ENCODE assay signal across 8 mouse cellular contexts in the genomic region with DNA sequence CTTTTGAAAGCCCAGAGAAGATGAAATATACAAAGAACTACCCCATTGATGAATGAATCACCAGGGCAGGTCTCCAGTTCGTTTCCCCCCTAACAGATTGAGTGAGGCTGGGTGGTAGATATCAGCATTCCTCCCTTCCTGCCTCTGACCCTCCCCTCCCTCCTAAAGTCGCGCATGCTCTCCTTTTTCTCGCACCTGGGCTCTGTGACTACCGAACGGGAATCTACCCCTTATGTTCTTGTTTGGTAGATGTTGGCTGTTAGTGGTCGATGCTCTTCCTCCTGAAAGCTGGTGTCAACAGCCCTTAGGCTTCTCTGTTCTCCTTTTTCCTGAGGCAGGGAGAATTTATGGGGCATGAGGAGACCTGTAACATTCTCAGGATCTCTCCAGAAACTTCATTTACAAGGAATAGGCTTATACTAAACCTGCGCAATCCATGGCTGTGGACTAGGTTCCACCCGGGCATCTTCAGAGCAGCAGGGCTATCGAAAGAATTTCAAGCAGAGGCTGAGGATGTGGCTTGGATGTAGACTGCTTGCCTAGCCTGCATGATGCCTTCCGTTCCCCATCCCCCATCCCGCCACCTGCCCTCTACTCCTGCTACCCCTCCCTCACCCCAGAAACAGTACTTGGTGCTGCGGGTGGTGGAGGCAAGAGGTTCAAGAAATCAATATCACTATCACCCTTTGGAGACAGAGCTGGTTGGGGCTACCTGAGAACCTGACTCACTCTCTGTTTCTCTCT. TPM values are rescaled to one million over a fixed set of nuclear protein-coding genes. Genes with fewer than 3 reads are reported as not detected.
A peak's percentile ranks its signal among the peaks of the same experiment; 100 is the strongest.
DNase-seq lines count a peak whose midpoint lies in the region; ATAC-seq and TF ChIP-seq lines count a peak whose summit lies in the region.

No protein-coding gene starts in this region.

- H3K9ac ChIP-seq in heart, embryonic 13.5 days: no peak overlapping the region
- H3K9ac ChIP-seq in midbrain, embryonic 15.5 days: no peak overlapping the region

- H3K4me2 ChIP-seq in heart, embryonic 13.5 days: peak overlapping the region; percentile 60
- H3K4me2 ChIP-seq in midbrain, embryonic 15.5 days: peak overlapping the region; percentile 42

- H3K9me3 ChIP-seq in heart, embryonic 13.5 days: no peaks in the 10 kb centered on the region
- H3K9me3 ChIP-seq in midbrain, embryonic 15.5 days: no peaks in the 10 kb centered on the region

- 16% methylated on average over 13 of the region's 13 CpGs for WGBS in heart, embryonic 13.5 days
- 30% methylated on average over 13 of the region's 13 CpGs for WGBS in midbrain, embryonic 15.5 days

- DNase-seq in heart, postnatal 14 days: no peak
- peak; percentile 90 for DNase-seq in CD4-positive, CD25-positive, alpha-beta regulatory T cell, adult 2 months (ENCODE audit: low read depth, low spot score)
- peak; percentile 48 for DNase-seq in brain, embryonic 14.5 days (ENCODE audit: low read depth)
- DNase-seq in adrenal gland, postnatal 14 days: no peak
- DNase-seq in frontal cortex, postnatal 10 days (ENCODE audit: low spot score in 2 of 2): no peak
- no peak for DNase-seq in spleen, postnatal 14 days (ENCODE audit: low spot score in 2 of 2)

- H3K4me3 ChIP-seq in heart, embryonic 13.5 days: no peak overlapping the region
- H3K4me3 ChIP-seq in midbrain, embryonic 15.5 days: no peak overlapping the region

- intact Hi-C loops in heart, postnatal 14 days (cut with DNase I): no loop called here

- no peak overlapping the region for H3K27ac ChIP-seq in heart, embryonic 13.5 days (replicated peaks)
- no peak overlapping the region for H3K27ac ChIP-seq in midbrain, embryonic 15.5 days

- TF ChIP-seq CTCF in brain, embryonic 14.5 days (IDR thresholded peaks at IDR 0.05; ENCODE audit: borderline replicate concordance, extremely low read depth, insufficient read depth, insufficient read length): no peak

- H3K27me3 ChIP-seq in heart, embryonic 13.5 days (replicated peaks): 0 out of 2 replicates have a peak, but pooled peaks cover 10% of the 10 kb centered on the region
- no peaks in the 10 kb centered on the region for H3K27me3 ChIP-seq in midbrain, embryonic 15.5 days (replicated peaks)

- peaks cover 45% of the 10 kb centered on the region for H3K4me1 ChIP-seq in heart, embryonic 13.5 days
- H3K4me1 ChIP-seq in midbrain, embryonic 15.5 days: peaks cover 10% of the 10 kb centered on the region; the same call in 1 of the 2 replicates

- no peak for TF ChIP-seq POLR2A in brain, embryonic 14.5 days (IDR thresholded peaks at IDR 0.05; ENCODE audit: borderline replicate concordance, extremely low read depth, insufficient read depth, insufficient read length, poor library complexity, severe bottlenecking)

- ATAC-seq in heart, embryonic 13.5 days (ENCODE audit: extremely low read depth, insufficient number of reproducible peaks, low FRiP score, low TSS enrichment): no peak
- ATAC-seq in midbrain, embryonic 15.5 days (replicated peaks): peak; percentile 46

- no peaks in the 10 kb centered on the region for H3K36me3 ChIP-seq in heart, embryonic 13.5 days
- H3K36me3 ChIP-seq in midbrain, embryonic 15.5 days (replicated peaks): no peaks in the 10 kb centered on the region

RNA-seq across cellular contexts. Expression of gene Pvr, which starts 11.3 kb away (rescaled TPM):
- polyA plus RNA-seq in heart, embryonic 13.5 days (2015; fragmentation: Nextera tagmentation; extraction: Ambion mirVana): 15.7 TPM in 2 replicates
- 10 to 100 TPM; 20.0 to 25.6 TPM for total RNA-seq in heart, postnatal 14 days (2021)
- polyA plus RNA-seq in brain, embryonic 14.5 days (2012; rRNA removed): 8.1 and 11.9 TPM in 2 replicates
- polyA plus RNA-seq in midbrain, embryonic 15.5 days (2015; fragmentation: Nextera tagmentation; extraction: Ambion mirVana): 11.5 and 12.6 TPM in 2 replicates
- 31.0 and 34.1 TPM in 2 replicates for total RNA-seq in adrenal gland, postnatal 14 days (2021)

RNA-seq across cellular contexts. Expression of gene Igsf23, which starts 18.3 kb away (rescaled TPM):
- polyA plus RNA-seq in heart, embryonic 13.5 days (2015; fragmentation: Nextera tagmentation; extraction: Ambion mirVana): 1.2 and 1.6 TPM in 2 replicates
- total RNA-seq in heart, postnatal 14 days (2021): 1 to 10 TPM; 1.3 to 1.6 TPM
- not detected in 2 replicates for polyA plus RNA-seq in brain, embryonic 14.5 days (2012; rRNA removed)
- polyA plus RNA-seq in midbrain, embryonic 15.5 days (2015; fragmentation: Nextera tagmentation; extraction: Ambion mirVana): not detected in 2 replicates
- 0.41 and 0.75 TPM in 2 replicates for total RNA-seq in adrenal gland, postnatal 14 days (2021)

RNA-seq across cellular contexts. Expression of gene Ceacam20, which starts 32.9 kb away (rescaled TPM):
- not detected in 2 replicates for polyA plus RNA-seq in heart, embryonic 13.5 days (2015; fragmentation: Nextera tagmentation; extraction: Ambion mirVana)
- total RNA-seq in heart, postnatal 14 days (2021): not detected
- polyA plus RNA-seq in brain, embryonic 14.5 days (2012; rRNA removed): not detected in 2 replicates
- polyA plus RNA-seq in midbrain, embryonic 15.5 days (2015; fragmentation: Nextera tagmentation; extraction: Ambion mirVana): not detected in 2 replicates
- not detected in 2 replicates for total RNA-seq in adrenal gland, postnatal 14 days (2021)

RNA-seq across cellular contexts. Expression of gene Ceacam19, which starts 44.5 kb away (rescaled TPM):
- polyA plus RNA-seq in heart, embryonic 13.5 days (2015; fragmentation: Nextera tagmentation; extraction: Ambion mirVana): not detected in 2 replicates
- total RNA-seq in heart, postnatal 14 days (2021): not detected
- polyA plus RNA-seq in brain, embryonic 14.5 days (2012; rRNA removed): 0.03 and 0.15 TPM in 2 replicates
- polyA plus RNA-seq in midbrain, embryonic 15.5 days (2015; fragmentation: Nextera tagmentation; extraction: Ambion mirVana): not detected in 2 replicates
- not detected in 2 replicates for total RNA-seq in adrenal gland, postnatal 14 days (2021)

RNA-seq across cellular contexts. Expression of gene Nlrp9b, which starts 59.0 kb away (rescaled TPM):
- polyA plus RNA-seq in heart, embryonic 13.5 days (2015; fragmentation: Nextera tagmentation; extraction: Ambion mirVana): not detected in 2 replicates
- not detected for total RNA-seq in heart, postnatal 14 days (2021)
- polyA plus RNA-seq in brain, embryonic 14.5 days (2012; rRNA removed): not detected in 2 replicates
- polyA plus RNA-seq in midbrain, embryonic 15.5 days (2015; fragmentation: Nextera tagmentation; extraction: Ambion mirVana): not detected in 2 replicates
- not detected in 2 replicates for total RNA-seq in adrenal gland, postnatal 14 days (2021)

Comparison
In these comparisons a context has a peak if more than half of its experiments do, and no peak if none do; other contexts are left out.
1. DNase-seq: peak in CD4-positive, CD25-positive, alpha-beta regulatory T cell, adult 2 months (single experiment) and brain, embryonic 14.5 days (single experiment); none in heart, postnatal 14 days (0 of 2), adrenal gland, postnatal 14 days (single experiment), frontal cortex, postnatal 10 days (0 of 2) and spleen, postnatal 14 days (0 of 2).